Mouse (Mus musculus) lung, postnatal 25 days (tissue): ENCODE data around the gene Cdc42bpa.
A peak's percentile ranks its signal among the peaks of the same experiment; 100 is the strongest.

ENCODE experiments used
- DNase-seq: peaks from one replicate; pipeline ENCODE4 v3.0.0; 2022; ENCODE audit warnings: low spot score

Gene Cdc42bpa

DNA sequence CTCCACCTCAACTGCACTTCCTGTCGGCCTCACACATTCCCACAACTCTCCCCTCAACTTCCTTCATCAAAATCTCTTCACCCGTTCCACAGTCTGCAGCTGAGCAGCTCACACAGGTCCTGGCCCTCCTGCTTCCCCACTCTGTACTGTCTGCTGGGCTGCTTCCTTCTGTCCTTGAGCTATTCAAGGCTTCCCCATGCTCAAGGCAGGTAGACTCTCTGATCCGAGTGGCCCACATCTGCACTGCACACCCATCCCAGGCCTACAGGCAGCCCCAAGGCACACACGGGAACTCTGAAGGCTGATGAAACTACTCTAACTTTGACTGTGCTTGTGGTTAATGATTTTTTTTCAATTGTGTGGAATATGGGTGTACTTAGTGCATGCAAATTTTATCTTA is 232.6 kb downstream of the Cdc42bpa start:
- no peak for DNase-seq

DNA sequence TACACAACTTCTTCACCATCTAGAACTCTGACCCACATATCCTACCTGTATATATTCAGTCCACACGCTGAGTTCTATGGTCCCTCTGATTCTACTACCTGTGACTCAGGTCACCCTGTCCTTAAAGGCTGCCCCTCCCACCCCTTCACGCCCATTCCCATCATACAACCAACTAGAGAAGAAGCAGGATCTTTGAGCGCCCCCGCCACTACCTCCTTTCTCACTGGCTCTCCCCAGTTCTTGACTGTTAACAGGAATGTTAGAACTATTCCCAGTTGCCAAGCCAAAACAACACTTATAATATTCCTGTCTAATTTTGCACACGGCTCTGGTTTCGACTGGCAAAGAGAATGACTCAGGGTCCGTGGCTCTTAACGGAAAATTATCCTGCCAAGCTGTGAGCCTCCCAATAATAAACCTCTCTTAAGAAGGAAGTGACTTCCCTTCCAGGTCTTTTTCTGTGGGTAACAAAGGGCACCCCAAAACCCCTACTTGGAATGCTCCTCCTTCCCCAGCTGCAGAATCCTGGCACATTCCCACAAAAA is 233.2 kb downstream of the Cdc42bpa start:
- no peak for DNase-seq

GRCm38 (mm10) chr1:180194048-180194447 is 233.8 kb downstream of the Cdc42bpa start:
- DNase-seq, result no peak

DNA sequence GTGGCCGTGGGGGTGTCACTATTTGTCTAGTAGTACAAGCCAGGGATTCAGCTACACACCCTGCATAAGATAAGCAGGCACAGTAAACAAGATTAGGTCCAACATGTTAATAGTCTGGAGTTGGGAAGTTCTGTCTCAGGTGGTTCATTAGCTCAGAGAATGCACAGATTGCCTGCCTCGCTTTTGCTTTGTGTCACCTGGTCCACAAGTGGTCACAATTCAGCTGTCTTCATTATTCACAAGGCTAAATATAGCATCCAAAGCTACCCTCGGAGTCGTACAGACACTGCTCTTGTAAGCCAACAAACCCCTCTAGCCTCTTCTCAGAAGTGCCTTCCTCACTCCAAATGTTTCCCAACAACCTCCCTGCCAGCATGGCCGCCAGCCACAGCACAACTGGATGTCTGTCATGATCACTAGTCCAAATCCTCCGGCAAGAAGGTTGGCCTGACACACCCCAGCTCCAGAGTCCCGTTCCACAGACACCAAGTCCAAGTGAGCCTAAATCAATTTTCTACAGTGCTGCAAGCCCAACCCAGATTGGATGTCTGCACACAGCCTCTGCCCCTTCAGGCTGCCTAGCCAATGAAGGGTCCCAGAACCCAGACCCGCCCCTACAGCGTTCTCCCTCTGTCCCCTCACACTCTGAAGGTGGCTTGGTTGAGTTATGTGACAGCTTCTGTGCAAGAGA is 234.7 kb downstream of the Cdc42bpa start:
- DNase-seq, result peak; percentile 41

DNA sequence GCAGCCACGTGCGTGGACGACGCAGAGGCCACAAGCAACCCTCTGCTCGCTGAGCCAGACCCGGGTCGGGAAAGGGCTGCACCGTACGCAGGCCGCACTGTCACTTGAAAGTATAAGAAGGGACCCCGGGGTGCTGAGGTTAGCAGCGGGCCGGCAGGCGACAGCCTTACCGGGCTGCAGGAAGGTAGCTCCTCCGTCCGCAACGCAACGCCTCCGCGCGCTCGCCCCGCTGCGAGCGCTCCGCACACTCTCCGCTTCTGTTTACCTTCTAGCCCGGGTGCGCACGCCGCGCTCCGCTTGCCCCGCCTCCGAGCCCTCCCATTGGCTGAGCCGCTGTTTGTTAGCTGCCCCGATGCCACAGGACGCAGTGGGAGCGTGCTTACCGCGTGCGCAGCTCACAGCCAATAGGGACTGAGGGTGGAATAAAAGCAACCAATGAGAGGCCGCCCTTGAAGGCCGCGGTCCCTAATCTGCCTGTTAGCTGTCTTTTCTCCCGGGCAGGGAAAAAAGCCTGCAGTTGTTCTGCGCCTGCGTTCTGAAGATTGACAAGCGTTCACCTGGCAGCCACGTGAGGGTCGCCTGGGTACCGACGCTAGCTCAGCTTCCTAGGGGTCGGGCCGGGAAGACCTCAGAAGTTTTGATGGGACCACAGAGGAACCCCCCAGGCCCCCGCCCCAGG is 235.6 kb downstream of the Cdc42bpa start:
- DNase-seq, result peak; percentile 99

GRCm38 (mm10) chr1:180196508-180196907 is 236.2 kb downstream of the Cdc42bpa start:
- DNase-seq, result no peak

DNA sequence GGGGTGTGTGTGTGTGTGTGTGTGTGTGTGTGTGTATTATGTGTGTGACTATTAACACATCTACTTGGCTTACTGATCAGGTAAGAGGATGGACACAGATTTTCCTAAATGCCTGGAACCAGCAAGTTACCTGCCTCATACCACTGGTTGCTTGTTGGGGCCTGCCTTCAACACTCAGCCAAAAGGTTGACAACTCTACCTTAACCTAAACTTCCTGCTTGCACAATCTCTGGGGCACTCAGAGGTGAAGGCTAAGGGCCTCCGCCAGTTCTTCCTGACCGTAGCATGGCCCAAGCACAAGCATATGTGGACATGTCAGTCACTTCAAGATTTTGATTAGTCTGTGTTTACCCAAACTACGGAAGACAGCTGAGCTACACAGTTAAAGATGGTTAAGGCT is 237.7 kb downstream of the Cdc42bpa start:
- no peak for DNase-seq

GRCm38 (mm10) chr1:180198959-180199714 is 238.9 kb downstream of the Cdc42bpa start, which contains the start of gene Coq8a:
Gene Coq8a, minus strand, starts transcription at chr1:180199602.
- no peak for DNase-seq

DNA sequence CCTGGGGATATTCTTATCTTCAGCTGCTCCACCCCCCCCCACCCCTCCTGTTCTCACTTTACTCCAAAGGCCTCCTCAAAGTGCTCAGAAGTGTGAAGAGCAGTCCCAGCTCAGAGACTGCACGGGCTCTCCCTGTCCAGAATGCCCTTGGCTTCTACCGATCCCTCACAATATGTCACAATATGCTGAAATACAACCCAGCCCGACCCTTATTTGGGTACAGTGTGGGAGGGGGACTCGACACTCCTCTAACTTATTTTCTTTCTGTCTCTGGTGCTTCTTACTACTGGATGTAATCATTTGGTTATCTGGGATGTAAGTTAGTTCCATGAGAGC is 239.4 kb downstream of the Cdc42bpa start:
- DNase-seq, result no peak

- no peak for DNase-seq
Observed at GRCm38 (mm10) chr1:180200722-180201121, 240.4 kb downstream of the Cdc42bpa start.

- no peak for DNase-seq
Observed at GRCm38 (mm10) chr1:180208370-180208769, 248.1 kb downstream of the Cdc42bpa start.

- no peak for DNase-seq
Observed at GRCm38 (mm10) chr1:180210031-180210432, 249.8 kb downstream of the Cdc42bpa start.

- no peak for DNase-seq
Observed at GRCm38 (mm10) chr1:180210781-180211271, 250.6 kb downstream of the Cdc42bpa start.

DNA sequence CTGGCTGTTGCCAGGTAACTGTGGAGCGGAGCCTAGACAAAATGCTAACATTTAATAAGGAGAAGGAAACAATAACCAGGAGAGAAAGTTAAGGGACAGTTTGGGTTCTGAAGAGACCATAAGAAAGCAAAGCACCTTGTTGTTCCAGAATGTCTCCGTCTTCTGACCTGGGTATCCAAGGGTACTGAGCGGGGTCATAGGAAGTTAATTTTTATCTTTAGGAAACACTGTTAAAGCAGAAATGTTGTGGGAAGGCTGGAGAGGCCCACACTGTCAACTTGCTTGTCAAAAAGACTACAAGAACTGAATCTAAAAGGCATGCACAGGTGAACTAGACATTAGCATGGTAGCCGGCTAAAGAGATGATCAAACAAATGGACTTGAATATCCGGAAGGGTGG is 252.6 kb downstream of the Cdc42bpa start:
- DNase-seq, result no peak

- DNase-seq, result peak; percentile 83
Observed at GRCm38 (mm10) chr1:180215044-180215443, 254.8 kb downstream of the Cdc42bpa start.
